Mouse (Mus musculus): ENCODE measurements around the gene Mia. TPM values are rescaled to one million over a fixed set of nuclear protein-coding genes. Genes with fewer than 3 reads are reported as not detected.

Mia gene
- polyA plus RNA-seq, 1 experiment from 2014 or later: 18.3 TPM

DNA sequence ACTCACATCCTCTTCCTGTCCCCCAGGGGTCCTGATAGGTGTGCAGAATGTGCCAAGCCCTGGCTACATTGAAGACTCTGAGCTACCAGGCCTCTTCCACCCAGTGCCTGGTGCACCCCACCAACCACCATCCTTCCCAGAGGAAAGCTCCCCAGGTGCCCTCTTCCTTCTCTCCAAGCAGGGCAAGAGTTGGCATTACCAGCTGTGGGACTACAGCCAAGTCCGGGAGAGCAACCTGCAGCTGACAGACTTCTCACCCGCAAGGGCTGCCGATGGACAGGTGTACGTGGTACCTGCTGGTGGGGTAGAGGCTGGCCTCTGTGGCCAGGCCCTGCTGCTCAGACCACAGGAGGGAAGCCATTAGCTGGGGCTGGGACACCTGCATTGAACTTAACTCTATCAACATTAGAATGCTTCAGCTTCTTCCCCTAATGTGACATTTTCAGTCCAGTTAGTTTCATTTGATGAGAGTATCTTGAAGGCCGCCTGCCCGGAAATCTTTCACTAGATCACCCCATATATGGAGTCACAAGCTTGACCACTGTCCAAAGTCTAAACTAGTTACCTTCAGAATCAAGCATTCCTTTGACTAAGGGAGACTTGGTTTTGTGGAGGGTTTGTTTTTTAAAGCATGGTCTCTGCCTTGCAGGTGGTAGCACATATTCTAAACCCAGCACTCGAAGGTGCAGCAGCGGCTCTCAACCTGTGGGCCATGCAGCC, 22.9 kb upstream of the Mia start:
- Histone ChIP-seq H3K27ac (no peak overlapping the region), H3K9ac (no peak overlapping the region), H3K27me3 (no peaks in the 10 kb centered on the region), H3K4me1 (no peaks in the 10 kb centered on the region), H3K9me3 (replicated peaks) (no peaks in the 10 kb centered on the region), H3K36me3 (peaks cover 69% of the 10 kb centered on the region), H3K4me3 (replicated peaks) (no peak overlapping the region), H3K4me2 (no peak overlapping the region)
- ATAC-seq (replicated peaks; ENCODE audit: low FRiP score): no peak
- 98% methylated on average over 8 of the region's 8 CpGs for WGBS

DNA sequence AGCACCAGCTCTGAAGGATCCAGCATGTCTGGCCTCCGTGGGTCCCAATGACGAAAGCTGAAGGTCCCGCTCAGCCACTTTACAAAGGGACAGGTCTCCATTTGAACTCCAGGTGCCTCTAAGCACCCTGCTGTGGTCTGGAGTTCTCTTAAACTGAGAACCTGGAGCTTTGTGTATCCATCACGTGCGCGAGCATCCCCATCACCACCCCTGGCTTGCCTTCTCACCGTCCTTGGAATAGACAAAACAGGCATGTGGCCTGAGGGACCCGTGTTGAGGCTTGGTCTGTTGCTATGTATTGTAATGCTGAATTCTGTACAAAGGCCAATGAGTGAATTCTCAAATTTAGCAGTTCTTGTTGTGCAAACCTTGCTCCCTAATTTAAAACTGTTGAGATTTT, 17.8 kb upstream of the Mia start:
- Histone ChIP-seq H3K9me3 (replicated peaks) (no peaks in the 10 kb centered on the region), H3K4me2 (no peak overlapping the region), H3K27ac (no peak overlapping the region), H3K36me3 (peaks cover 52% of the 10 kb centered on the region), H3K4me1 (peaks cover 22% of the 10 kb centered on the region), H3K4me3 (replicated peaks) (no peak overlapping the region), H3K9ac (no peak overlapping the region), H3K27me3 (no peaks in the 10 kb centered on the region)
- ATAC-seq (replicated peaks; ENCODE audit: low FRiP score): no peak
- 96% methylated on average over 8 of the region's 8 CpGs for WGBS

DNA sequence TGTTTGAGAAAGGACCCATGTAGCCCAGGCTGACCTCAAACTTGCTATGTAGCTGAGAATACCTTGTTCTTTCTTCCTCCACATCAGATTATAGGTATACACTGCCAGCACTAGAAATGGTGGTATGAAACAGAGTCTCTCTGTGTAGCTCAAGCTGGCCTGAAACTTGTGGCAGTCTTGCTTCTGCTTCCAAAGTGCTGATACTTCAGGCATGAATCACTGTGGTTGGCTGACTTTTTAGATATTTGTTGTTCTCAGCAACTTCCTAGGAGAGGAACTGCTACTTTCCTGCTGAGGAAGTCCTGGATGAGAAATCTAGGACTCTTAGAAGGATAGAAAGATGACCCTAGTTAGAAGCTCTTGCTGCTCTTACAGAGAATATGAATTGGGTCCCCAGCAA, 17.4 kb upstream of the Mia start:
- Histone ChIP-seq H3K36me3 (peaks cover 52% of the 10 kb centered on the region), H3K9me3 (replicated peaks) (no peaks in the 10 kb centered on the region), H3K27ac (no peak overlapping the region), H3K27me3 (no peaks in the 10 kb centered on the region), H3K4me2 (no peak overlapping the region), H3K9ac (no peak overlapping the region), H3K4me1 (peaks cover 25% of the 10 kb centered on the region), H3K4me3 (replicated peaks) (no peak overlapping the region)
- no peak for ATAC-seq (replicated peaks; ENCODE audit: low FRiP score)

DNA sequence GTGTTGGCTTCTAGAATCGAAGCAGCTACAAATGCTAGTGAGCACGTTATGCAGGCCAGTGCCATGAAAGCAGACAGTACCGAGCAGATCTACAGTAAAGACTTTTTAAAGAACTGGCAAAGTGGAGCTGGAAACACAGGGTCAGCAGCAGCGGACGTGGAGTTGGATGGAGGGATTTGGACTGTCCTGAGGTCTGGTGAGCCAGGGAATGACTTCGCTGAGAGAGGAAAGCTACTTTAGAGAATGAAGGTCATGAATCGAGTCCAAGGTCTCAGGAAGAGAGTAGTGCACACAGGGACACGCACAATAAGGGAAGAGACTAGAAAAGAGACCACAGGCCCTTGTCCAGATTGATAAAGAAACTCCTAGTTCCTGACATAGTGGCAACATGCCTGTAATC, 16.7 kb upstream of the Mia start:
- H3K27me3 ChIP-seq: no peaks in the 10 kb centered on the region
- 90% methylated on average over 8 of the region's 8 CpGs for WGBS
- no peak overlapping the region for H3K4me2 ChIP-seq
- peaks cover 28% of the 10 kb centered on the region for H3K4me1 ChIP-seq
- peaks cover 52% of the 10 kb centered on the region for H3K36me3 ChIP-seq
- ATAC-seq (replicated peaks; ENCODE audit: low FRiP score): no peak
- no peak overlapping the region for H3K27ac ChIP-seq
- no peak overlapping the region for H3K4me3 ChIP-seq (replicated peaks)
- no peak overlapping the region for H3K9ac ChIP-seq
- no peaks in the 10 kb centered on the region for H3K9me3 ChIP-seq (replicated peaks)

DNA sequence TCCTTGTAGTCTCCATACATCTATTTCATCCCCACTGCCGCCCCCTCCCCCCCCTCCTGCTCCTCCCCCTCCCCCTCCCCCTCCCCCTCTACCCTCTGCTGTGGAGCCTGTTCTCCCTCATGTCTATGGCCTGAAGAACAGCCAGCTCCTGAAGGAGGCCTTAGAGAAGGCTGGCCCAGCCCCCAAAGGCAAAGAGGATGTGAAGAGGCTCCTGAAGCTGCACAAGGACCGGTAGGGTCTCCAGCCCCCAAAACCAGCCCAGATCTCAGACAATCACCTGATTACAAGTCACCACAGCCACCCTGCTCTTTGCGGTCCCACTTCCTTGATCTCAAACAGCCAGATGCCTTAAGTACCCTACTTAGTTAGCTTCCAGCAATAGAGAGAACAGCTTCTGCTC, 16.2 kb upstream of the Mia start:
- H3K36me3 ChIP-seq: peaks cover 52% of the 10 kb centered on the region
- H3K4me1 ChIP-seq: peaks cover 28% of the 10 kb centered on the region
- no peak overlapping the region for H3K9ac ChIP-seq
- H3K9me3 ChIP-seq (replicated peaks): no peaks in the 10 kb centered on the region
- ATAC-seq (replicated peaks; ENCODE audit: low FRiP score): no peak
- no peaks in the 10 kb centered on the region for H3K27me3 ChIP-seq
- WGBS: 89% methylated on average over 3 of the region's 3 CpGs
- H3K4me2 ChIP-seq: peak overlapping the region; percentile 73; the same call in 1 of the 2 replicates
- no peak overlapping the region for H3K4me3 ChIP-seq (replicated peaks)
- H3K27ac ChIP-seq: 0 out of 2 replicates have a peak overlapping the region, but pooled peaks have one; percentile 98

DNA sequence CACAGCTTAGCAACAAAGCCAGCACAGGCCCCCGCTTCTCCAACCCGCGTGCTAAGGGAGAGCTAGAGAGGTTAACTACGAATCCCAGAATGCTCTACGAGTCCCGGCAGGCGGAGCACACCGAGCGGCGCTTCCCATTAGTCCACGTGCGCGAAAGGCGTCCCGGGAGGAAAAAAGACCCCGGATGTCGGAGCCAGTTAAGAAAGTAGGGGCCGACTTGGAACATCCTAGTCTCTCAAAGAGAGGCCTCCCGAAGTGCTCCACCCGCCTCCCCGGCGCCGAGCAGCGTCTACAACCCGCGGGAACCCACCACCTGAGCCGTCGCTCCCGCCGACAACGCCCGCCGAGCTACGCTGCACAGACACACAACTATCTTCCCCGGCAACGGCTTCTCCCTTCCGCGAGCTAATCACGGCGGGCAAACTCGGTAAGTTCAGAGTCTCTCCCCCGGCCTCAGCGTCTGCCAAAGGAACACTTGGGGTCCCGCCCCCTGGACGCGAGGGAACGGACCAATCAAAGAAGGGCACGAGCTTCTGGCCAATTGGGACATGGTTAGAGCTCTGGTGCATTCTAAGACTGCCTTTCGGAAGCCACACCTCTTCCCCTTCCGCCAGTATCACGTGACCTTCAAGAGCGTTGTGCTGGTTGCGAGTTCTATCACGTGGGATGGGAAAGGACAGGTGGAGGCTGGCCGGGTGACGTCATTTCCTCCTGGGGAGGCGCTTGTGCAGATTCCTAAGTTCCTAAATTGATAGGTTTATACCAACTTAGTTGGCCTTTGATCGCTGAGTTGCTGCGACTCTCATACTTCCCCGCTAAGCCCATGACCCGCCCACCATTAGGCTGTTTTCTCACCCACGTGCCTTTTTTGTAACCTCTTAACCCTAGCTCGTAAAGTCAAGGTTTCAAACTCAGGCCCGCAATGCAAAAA, 15.0 kb upstream of the Mia start, which contains the start of the genes BC024978 and Snrpa:
BC024978 (plus strand) TSS at position 101 of the 931 bp plus-strand sequence.
Snrpa (minus strand) TSS at position 591 of the 931 bp plus-strand sequence.
- Histone ChIP-seq H3K4me3 (replicated peaks) (peak within 1 kb of the TSS; percentile 68), H3K36me3 (peaks cover 55% of the 10 kb centered on the region), H3K9ac (peak within 1 kb of the TSS; percentile 81), H3K27me3 (no peaks in the 10 kb centered on the region), H3K9me3 (replicated peaks) (no peaks in the 10 kb centered on the region), H3K27ac (peak within 1 kb of the TSS; percentile 98), H3K4me2 (peak within 1 kb of the TSS; percentile 73), H3K4me1 (peaks cover 28% of the 10 kb centered on the region)
- ATAC-seq (replicated peaks; ENCODE audit: low FRiP score): peak; percentile 99
- WGBS: under 1% methylated on average over 64 of the region's 64 CpGs

DNA sequence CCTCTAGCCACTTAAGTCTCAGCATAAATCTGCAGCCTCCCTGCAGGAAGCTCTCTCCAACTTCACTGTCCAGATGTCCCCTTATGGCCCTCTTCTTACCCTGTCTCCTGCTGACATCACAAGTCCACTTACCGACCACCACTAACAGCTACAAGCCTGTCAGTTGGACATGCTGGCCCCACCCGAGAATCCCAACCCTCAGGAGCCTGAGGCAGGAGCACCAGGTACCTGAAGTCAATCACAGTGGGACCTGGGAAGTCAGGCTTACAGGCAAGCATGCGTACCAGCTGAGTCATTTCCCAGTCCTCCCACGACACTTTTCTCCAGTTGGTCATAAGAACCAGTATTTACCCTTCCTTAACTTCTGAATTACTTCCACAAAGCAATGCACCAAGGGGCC, 12.8 kb upstream of the Mia start:
- Histone ChIP-seq H3K36me3 (peaks cover 68% of the 10 kb centered on the region), H3K9me3 (replicated peaks) (no peaks in the 10 kb centered on the region), H3K9ac (no peak overlapping the region), H3K27ac (no peak overlapping the region), H3K4me2 (peak overlapping the region; percentile 4; the same call in 1 of the 2 replicates), H3K4me1 (peaks cover 28% of the 10 kb centered on the region), H3K27me3 (no peaks in the 10 kb centered on the region), H3K4me3 (replicated peaks) (no peak overlapping the region)
- ATAC-seq (replicated peaks; ENCODE audit: low FRiP score): no peak
- WGBS: 78% methylated on average over 4 of the region's 4 CpGs

DNA sequence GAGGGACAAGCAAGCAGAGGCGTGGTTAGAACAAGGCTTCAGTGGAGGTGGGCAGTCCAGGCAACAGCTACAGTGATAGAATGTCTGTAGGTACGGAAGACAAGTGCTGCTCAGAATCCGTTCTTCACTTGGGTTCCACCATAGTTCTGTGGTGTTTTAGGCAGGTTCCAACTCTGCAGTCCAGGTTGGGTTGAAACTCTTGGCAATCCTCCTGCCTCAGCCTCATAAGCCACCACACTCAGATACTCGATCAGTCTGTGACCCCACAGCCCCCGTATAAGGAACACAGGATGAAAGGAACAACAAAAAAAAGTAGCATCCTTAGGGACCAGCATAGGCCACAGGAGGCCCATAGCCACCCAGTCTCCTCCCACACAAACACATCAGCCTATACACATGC, 11.5 kb upstream of the Mia start:
- ATAC-seq (replicated peaks; ENCODE audit: low FRiP score): no peak
- Histone ChIP-seq H3K4me3 (replicated peaks) (no peak overlapping the region), H3K36me3 (peaks cover 69% of the 10 kb centered on the region), H3K27ac (no peak overlapping the region), H3K4me1 (peaks cover 27% of the 10 kb centered on the region), H3K9me3 (replicated peaks) (no peaks in the 10 kb centered on the region), H3K27me3 (no peaks in the 10 kb centered on the region), H3K4me2 (no peak overlapping the region), H3K9ac (no peak overlapping the region)
- WGBS: 91% methylated on average over 5 of the region's 5 CpGs

DNA sequence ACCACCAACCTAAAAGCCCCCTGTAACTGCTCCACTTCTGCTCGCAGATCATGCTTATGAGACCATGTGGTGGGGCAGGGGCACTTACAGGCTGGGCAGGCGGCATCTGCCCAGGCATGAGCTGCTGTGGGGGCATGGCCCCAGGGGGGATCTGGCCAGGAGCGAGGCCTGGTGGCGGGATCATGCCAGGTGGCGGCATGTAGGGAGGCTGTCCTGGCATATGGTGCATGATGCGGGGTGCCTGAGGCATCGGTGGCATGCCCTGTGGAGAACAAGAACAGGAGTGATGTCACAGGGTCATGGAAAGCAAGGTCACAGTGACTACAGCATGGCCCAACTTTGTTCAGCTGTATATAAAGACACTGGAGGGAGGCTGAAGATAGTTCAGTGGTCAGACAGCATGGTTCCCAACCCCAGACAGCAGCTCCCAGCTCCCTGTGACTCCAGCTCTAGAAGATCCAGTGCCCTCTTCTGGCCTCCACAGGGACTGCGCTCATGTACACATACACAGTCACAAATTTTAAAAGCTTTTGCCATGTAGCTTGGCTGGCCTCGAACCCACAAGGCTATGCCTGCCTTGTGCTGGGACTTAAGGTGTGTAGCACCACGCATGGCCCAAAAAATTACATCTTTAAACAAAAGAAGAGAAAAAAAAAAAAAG, 8.4 kb upstream of the Mia start:
- H3K4me1 ChIP-seq: peaks cover 10% of the 10 kb centered on the region
- H3K9ac ChIP-seq: no peak overlapping the region
- no peak overlapping the region for H3K27ac ChIP-seq
- WGBS: 96% methylated on average over 10 of the region's 10 CpGs
- no peaks in the 10 kb centered on the region for H3K9me3 ChIP-seq (replicated peaks)
- no peak overlapping the region for H3K4me3 ChIP-seq (replicated peaks)
- no peak for ATAC-seq (replicated peaks; ENCODE audit: low FRiP score)
- H3K27me3 ChIP-seq: no peaks in the 10 kb centered on the region
- H3K36me3 ChIP-seq: peaks cover 97% of the 10 kb centered on the region
- H3K4me2 ChIP-seq: no peak overlapping the region

DNA sequence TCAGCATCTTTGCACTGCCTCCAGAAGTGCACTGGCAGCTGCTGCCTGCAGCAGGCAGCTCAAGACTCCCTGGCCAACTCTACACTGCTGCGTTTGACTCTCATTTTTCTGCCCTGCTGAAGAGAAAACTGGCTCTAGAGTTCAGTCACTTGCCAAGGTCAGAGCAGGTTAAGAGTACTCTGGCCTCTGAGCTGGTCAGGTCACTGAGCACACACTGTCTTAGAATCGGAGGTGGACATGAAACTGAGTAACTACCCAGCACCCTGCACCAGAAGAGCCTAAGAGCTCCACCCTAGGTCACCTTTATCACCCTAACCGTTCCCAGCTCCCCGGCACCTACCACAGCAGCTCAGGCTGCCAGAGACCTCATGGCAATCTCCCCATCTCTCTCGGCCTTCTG, 5.0 kb upstream of the Mia start:
- WGBS: 91% methylated on average over 5 of the region's 5 CpGs

DNA sequence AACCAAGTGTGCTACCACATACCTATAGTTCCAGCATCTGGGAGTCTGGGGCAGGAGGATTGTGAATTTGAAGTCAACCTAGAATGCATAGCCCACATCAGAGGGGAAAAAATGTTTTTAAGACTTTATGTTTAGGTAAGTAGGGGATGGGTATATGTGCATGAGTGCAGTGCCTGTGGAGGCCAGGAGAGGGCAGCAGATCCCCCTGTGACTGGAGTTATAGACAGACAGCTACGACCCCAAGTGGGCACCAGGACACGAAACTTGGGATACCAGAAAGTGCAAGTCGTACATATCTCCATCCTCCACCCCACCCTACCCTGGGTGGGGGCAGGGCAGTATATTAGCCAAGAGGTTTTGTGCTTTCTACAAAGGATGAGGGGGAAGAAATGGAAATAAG, 4.0 kb upstream of the Mia start:
- H3K36me3 ChIP-seq: peaks cover 68% of the 10 kb centered on the region

More for the DNA sequence above, 5.0 kb upstream of the Mia start:
- no peak for ATAC-seq (replicated peaks; ENCODE audit: low FRiP score)
- no peak overlapping the region for H3K4me2 ChIP-seq
- no peaks in the 10 kb centered on the region for H3K9me3 ChIP-seq (replicated peaks)
- peaks cover under 1% of the 10 kb centered on the region; the same call in 1 of the 2 replicates for H3K4me1 ChIP-seq
- peaks cover 78% of the 10 kb centered on the region for H3K36me3 ChIP-seq
- no peak overlapping the region for H3K4me3 ChIP-seq (replicated peaks)
- no peaks in the 10 kb centered on the region for H3K27me3 ChIP-seq
- H3K27ac ChIP-seq: no peak overlapping the region
- no peak overlapping the region for H3K9ac ChIP-seq

DNA sequence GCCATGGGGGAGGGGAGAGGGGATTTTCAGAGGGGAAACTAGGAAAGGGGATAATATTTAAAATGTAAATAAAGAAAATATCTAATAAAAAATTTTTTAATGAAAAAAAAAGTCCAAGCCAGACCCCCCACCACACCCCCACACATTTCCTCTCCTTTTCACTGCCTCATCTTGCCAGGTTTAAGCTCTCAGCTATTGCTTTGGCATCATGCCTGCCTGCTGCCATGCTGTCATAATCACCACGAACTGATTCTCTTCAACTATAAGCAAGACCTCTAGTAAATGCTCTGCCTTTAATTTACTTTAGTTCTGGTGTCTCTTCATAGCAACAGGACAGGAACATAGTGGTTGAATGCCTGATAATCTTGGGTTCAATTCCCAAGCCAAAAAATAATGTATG, 1.5 kb upstream of the Mia start:
- Histone ChIP-seq H3K4me1 (peaks cover 26% of the 10 kb centered on the region), H3K36me3 (peaks cover 43% of the 10 kb centered on the region), H3K9me3 (replicated peaks) (no peaks in the 10 kb centered on the region), H3K27me3 (no peaks in the 10 kb centered on the region), H3K9ac (no peak overlapping the region), H3K27ac (no peak overlapping the region), H3K4me2 (no peak overlapping the region), H3K4me3 (replicated peaks) (no peak overlapping the region)
- ATAC-seq (replicated peaks; ENCODE audit: low FRiP score): no peak
- WGBS: 80% methylated on average over 1 of the region's 1 CpGs

More for the DNA sequence above, 4.0 kb upstream of the Mia start:
- Histone ChIP-seq H3K4me3 (replicated peaks) (no peak overlapping the region), H3K9me3 (replicated peaks) (no peaks in the 10 kb centered on the region), H3K9ac (no peak overlapping the region), H3K27me3 (no peaks in the 10 kb centered on the region), H3K4me2 (no peak overlapping the region), H3K27ac (no peak overlapping the region), H3K4me1 (peaks cover 11% of the 10 kb centered on the region)
- 68% methylated on average over 3 of the region's 3 CpGs for WGBS
- ATAC-seq (replicated peaks; ENCODE audit: low FRiP score): no peak

All from kidney, embryonic 15.5 days (tissue).